Mouse (Mus musculus): ENCODE measurements around the gene Cuta. TPM values are rescaled to one million over a fixed set of nuclear protein-coding genes. Genes with fewer than 3 reads are reported as not detected.

The Cuta gene
- polyA plus RNA-seq, 1 experiment = 166 TPM

- peak overlapping the region; percentile 86 for H3ac ChIP-seq (ENCODE audit: control insufficient read depth, insufficient read length, low read depth)
- peaks cover 17% of the 10 kb centered on the region for H3K79me2 ChIP-seq (ENCODE audit: control insufficient read depth, insufficient read depth)
- peak overlapping the region; percentile 42 for H3K4me3 ChIP-seq (ENCODE audit: insufficient read depth, poor library complexity, severe bottlenecking)
- TF ChIP-seq MAX (IDR thresholded peaks at IDR 0.05) (no peak), MYOG (IDR thresholded peaks at IDR 0.05; ENCODE audit: control insufficient read depth, extremely low read depth, insufficient read length) (no peak), CTCF (IDR thresholded peaks at IDR 0.05; ENCODE audit: control insufficient read depth, insufficient read depth, insufficient read length) (peak; percentile 68), FOSL1 (IDR thresholded peaks at IDR 0.05; ENCODE audit: insufficient read depth, low read length, poor library complexity, severe bottlenecking) (no peak), USF1 (IDR thresholded peaks at IDR 0.05; ENCODE audit: low read depth) (peak; percentile 1), CEBPB (IDR thresholded peaks at IDR 0.05; ENCODE audit: low read depth) (peak; percentile 54), MYOD1 (IDR thresholded peaks at IDR 0.05; ENCODE audit: control insufficient read depth, insufficient read length, low read depth) (no peak)
- no peaks in the 10 kb centered on the region for H3K36me3 ChIP-seq (ENCODE audit: control insufficient read depth, insufficient read depth)
- H3K27me3 ChIP-seq (ENCODE audit: control insufficient read depth, insufficient read depth, insufficient read length) = no peaks in the 10 kb centered on the region
- peaks cover 5% of the 10 kb centered on the region for H3K79me3 ChIP-seq (ENCODE audit: low read depth)
Measured at GRCm38 (mm10) chr17:26884995-26885926, 54.1 kb downstream of the Cuta start.

Small RNAs within 50 kb of the gene (microRNA-seq; reads per million reads assigned to microRNA genes)
- gene Gm27775 (ENCODE audit: borderline microRNAs expressed) (not detected), gene Mir3083 (ENCODE audit: borderline microRNAs expressed) (0.16 reads per million), gene Mir6968 (ENCODE audit: borderline microRNAs expressed) (1.3 reads per million, percentile 29 among the genes with 10 or more reads in this experiment)

Other genes with a start within 250 kb of the Cuta start
- 0.47 TPM for gene Crebrf, start 223.9 kb downstream of the Cuta start, polyA plus RNA-seq (2012; fragmentation: generic; extraction: Trizol)
- 27.8 TPM for gene Bnip1, start 158.5 kb downstream of the Cuta start, polyA plus RNA-seq (2012; fragmentation: generic; extraction: Trizol)
- 2.2 TPM for gene Nkx2-5, start 94.6 kb downstream of the Cuta start, polyA plus RNA-seq (2012; fragmentation: generic; extraction: Trizol)
- gene Kifc5b, start 22.5 kb downstream of the Cuta start, polyA plus RNA-seq (2012; fragmentation: generic; extraction: Trizol) = 30.9 TPM
- 7.3 TPM for gene Phf1, start 6.5 kb downstream of the Cuta start, polyA plus RNA-seq (2012; fragmentation: generic; extraction: Trizol)
- gene Syngap1, start 1.7 kb upstream of the Cuta start, polyA plus RNA-seq (2012; fragmentation: generic; extraction: Trizol) = 3.0 TPM
- gene Zbtb9, start 33.6 kb upstream of the Cuta start, polyA plus RNA-seq (2012; fragmentation: generic; extraction: Trizol) = 6.8 TPM
- 95.1 TPM for gene Bak1, start 89.4 kb upstream of the Cuta start, polyA plus RNA-seq (2012; fragmentation: generic; extraction: Trizol)
- 20.0 TPM for gene Itpr3, start 117.7 kb upstream of the Cuta start, polyA plus RNA-seq (2012; fragmentation: generic; extraction: Trizol)
- gene Uqcc2, start 194.3 kb upstream of the Cuta start, polyA plus RNA-seq (2012; fragmentation: generic; extraction: Trizol) = 630 TPM
- gene Ip6k3, start 228.2 kb upstream of the Cuta start, polyA plus RNA-seq (2012; fragmentation: generic; extraction: Trizol) = 0.08 TPM